Mouse (Mus musculus) left cerebral cortex, adult 9 months (tissue): ENCODE measurements around the gene Ifit1bl1.

Experiments used
- DNase-seq, 2 experiments: peaks; one replicate each; pipeline ENCODE4 v3.0.0; 2022; ENCODE audit warnings: low spot score in 2 of 2

Gene Ifit1bl1

GRCm38 (mm10) chr19:34546211-34546610 is 55.5 kb downstream of the Ifit1bl1 start:
- no peak for DNase-seq
